Mouse (Mus musculus): ENCODE data around the gene Nrn1.

DNA sequence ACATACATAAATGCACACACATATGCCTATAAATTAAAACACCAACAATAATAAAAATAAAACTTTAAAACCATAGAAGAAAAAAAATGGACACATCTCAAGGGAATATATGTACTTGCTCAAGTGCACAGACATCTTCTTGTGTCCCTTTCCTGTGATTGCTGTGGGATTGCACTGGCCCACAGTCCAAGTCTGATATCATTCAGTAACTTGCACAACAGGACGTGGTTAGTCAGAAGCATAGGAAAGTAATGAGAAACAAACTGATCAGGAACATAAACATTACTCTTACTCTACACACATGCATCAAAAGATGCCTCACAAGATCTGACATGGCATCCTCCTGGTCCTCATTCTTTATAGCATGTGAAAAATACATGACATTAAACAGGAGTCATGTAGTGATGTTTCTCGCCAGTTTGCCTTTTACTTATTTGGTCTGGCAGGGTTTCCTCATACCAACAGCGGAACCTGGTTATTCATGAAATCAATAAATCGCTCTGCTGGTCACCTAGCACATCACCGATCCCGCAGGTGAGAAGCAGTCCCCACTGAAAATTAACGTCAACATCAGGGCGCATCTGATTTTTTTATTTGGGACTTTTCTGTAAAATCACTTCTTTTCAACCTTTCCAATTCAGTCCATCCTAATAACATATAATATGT, 54.1 kb downstream of the Nrn1 start:
- TF ChIP-seq POLR2A (IDR thresholded peaks at IDR 0.05; ENCODE audit: low read depth, low read length), result no peak
- no peak for TF ChIP-seq CTCF (IDR thresholded peaks at IDR 0.05; ENCODE audit: extremely low read depth, insufficient read depth, insufficient read length, insufficient replicate concordance)
